Mouse (Mus musculus) right cerebral cortex, postnatal 14 days (tissue): ENCODE data around the gene Lsm4.
A peak's percentile ranks its signal among the peaks of the same experiment; 100 is the strongest.

ENCODE experiments used
- DNase-seq: peaks from one replicate; pipeline ENCODE4 v3.0.0; 2022

Lsm4 gene

DNA sequence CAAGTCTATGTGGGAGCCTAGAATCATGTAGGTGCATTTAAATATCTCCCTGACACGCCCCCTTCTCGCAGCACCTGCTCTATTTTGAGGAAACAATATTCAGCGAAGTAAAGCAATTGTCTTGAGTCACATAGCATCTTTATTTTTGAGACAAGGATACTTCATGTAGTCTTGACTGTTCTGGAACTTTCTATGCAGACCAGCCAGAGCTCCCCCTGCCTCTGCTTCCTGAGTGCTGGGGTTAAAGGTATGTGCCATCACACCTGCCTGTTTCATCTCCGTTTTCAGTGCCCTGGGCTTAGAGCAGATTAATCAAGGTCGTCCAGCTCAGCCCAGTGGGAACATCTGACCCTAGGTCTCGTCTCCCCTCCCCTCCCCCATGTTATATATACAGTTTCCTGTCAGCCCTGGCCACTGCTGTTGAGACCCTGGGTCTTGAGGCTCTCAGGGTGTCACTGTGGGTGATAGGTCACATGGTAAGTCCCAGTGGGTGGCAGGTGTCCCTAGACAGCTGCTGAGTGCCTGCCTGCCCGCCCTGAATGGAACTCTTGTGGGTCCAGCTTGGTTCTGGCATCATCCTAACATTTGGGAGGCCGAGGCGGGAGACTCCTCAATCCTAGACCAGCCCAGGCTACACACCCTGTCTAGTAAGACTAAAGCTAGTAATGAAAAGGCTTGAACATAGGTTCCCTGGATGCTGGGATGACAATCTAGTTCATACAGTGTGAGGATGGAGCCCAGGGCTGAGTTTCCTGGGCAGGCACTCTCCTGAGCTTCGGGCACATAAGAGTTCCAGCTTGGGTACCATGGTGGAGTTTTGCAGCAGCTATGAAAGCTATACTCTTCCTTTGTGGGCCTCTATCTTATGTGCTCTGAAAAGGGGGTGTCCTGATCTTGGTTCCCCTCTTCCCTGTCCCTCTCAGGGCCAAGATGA is 28.3 kb downstream of the Lsm4 start:
- DNase-seq: no peak

DNA sequence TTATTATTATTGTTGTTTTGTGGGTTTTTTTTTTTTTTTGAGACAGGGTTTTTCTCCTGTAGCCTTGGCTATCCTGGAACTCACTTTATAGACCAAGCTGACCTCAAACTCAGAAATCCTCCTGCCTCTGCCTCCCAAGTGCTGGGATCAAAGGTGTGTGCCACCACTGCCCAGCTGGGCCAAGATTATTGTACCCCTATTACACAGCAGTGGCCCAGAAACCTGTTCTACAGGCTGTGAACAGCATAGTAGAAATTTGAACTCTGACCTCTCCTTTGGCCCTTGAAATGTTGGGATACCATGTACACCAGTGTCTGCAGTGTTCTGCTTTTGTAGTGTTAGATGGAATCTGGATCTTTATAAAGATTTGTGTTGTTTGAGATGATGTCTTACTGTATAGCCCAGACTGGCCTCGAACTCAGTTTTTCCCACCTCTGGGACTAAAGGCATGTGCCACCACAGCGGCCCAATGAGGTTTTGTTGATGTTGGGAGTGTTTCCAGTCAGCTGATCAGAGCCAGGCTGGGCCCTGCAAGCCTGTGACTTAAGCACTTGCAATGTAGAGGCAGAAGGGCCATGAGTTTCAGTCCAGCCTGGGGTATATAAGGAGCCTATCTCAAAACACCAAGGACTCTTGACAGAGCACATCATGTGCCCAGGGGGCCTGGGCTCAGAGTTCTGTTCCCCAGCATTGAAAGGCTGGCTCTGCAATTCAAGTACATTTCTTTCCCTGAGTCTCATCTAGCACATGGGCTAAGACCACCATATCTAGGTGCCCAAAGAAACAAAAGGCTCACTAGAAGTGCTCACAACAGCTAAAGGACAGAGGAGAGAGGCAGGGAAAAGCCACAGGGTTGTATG is 29.2 kb downstream of the Lsm4 start:
- no peak for DNase-seq

DNA sequence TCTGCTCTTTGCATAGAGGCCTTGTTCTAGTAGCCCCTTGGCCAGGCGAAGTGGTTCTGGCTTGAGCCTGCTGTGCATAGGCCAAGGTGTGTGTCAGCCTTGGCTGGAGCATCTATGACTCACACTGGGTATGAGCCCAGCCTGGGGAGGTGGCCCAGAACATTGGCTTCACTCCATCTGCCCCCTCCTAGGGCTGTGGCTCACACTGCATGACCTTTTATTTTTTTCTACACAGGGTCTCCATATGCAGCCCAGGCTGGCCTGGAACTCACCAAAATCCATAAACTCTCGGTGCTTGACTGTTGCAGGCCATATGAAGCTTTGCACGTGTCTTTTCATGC is 29.8 kb downstream of the Lsm4 start:
- DNase-seq: no peak

DNA sequence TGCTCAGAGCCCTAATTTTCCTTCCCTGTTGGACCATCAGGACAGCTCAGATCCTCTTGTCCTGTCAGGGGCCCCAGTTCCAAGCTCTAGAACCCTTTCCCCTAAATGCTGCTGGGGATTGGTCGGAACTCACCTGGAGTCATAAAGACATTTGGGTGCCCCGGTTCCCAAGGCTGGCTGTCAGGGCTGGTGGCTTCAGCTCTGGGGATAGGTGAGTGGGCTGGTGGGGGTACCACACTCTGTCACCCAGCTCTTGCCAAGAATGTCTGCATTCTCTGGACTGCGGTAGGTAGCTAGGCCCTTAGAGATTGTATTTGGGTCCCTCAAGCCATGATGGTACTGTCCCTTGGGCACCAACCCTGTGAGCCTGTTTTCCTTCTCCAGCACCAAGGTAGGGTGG is 30.2 kb downstream of the Lsm4 start, which contains the start of gene Iqcn:
Gene Iqcn, plus strand, starts transcription at position 171 of the 400 bp plus-strand sequence.
- no peak for DNase-seq

DNA sequence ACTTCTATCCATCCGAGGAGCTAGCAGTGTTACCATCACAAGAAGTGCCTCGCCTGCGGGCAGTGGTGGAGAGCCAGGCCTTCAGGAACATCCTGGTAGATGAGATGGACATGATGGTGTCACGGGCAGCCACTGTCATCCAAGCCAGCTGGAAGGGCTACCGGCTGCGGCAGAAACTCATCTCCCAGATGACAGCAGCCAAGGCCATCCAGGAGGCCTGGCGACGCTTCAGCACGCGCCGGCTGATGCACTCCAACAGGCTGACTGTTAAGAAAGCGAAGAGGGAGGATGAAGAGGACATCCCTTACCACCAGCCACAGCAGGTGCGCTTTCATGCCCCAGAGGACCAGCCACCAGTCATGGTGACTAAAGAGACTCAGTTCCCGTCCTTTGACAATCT is 35.2 kb downstream of the Lsm4 start:
- no peak for DNase-seq

DNA sequence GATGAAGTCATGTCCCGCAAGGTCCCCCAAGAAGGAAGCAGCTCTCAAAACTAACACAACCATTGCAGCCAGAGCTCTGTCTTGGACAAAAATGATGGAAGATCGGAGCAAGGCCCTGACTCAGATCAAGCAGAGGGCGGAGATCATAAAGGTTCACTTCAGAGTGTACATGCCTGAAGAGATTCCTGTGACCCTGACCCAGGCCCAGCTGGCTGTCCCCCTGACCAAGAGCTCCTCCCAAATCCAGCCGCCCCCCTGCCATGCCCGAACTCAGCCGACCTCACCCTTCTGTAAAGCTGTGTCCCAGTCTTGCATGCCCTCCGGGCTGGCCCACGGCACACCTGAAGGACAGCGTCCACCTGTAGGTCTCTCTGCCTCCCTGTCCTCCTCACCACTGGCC is 36.7 kb downstream of the Lsm4 start:
- no peak for DNase-seq

DNA sequence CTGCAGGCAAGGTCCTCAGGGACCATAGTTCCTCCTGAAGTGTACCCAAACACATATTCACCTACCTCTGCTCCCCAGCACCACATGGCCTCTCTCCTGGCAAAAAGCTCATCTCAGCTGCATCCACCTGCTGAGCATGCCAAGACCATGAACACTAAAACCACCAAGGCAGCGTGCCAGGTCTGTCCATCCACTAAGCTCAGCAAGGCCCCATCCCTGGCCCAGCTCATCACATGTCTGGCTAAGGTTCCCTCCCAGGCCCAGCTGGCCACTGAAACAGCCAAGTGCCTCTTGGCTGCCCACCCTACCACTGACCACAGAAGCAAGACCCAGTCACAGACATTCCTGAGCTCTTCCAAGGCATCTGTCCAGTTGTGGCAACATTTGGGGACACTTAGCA is 37.2 kb downstream of the Lsm4 start:
- no peak for DNase-seq

DNA sequence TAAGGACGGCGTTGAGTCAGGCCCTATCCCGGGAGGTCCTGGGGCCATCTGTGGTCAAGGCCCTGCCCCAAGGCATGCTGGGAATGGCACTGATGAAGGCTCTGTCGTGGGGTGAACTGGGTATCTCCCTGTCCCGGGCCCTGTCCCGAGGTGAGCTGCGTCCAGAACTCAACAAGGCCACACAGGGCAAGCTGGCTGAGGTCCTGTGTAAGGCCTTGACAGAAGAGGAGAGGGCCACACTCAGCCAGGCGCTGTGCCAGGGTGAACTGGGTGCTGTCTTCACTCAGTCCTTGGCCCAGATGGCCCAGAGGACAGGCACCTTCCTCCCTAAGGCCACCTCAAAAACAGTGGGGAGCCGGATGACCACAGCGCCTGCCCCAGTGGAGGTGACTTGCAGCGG is 38.0 kb downstream of the Lsm4 start:
- DNase-seq: peak; percentile 7

DNA sequence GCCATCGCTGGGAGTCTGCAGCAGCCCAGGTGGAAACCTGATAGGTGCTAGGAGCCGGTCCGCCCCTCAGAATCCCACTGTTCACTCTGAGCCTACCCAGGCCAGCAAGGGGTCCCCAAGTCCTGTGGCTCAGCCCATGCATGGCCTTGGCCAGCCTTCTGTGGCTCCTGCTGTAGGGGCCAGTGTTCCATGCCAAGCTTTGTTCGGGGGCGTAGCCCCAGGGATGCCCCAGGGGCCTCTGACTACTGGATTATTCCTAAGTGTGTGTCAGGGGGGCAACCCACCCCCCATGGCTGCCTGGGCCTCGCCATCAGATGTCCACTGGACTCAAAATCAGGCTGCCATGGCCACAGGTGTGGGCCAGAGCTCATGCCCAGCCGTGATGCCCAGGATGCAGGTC is 40.9 kb downstream of the Lsm4 start:
- DNase-seq: no peak

DNA sequence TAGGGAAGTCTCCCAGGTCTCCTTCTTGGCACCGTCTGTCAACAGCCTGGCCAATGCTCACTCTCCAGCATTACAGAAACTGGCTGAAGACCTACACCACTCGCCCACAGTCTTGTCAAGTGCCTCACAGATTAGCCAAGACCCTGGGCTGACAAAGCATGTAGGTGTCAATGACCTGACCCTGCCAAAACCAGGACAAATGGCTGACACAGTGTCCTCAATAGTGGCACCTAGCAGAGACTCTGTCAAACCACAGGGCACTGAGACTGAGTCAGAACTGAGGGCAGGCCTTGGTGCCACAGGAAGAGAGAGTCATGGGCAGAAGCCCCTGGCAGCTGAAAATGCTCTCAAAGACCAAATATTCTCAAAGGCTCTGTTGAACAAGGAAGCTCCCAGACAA is 42.0 kb downstream of the Lsm4 start:
- DNase-seq: no peak

DNA sequence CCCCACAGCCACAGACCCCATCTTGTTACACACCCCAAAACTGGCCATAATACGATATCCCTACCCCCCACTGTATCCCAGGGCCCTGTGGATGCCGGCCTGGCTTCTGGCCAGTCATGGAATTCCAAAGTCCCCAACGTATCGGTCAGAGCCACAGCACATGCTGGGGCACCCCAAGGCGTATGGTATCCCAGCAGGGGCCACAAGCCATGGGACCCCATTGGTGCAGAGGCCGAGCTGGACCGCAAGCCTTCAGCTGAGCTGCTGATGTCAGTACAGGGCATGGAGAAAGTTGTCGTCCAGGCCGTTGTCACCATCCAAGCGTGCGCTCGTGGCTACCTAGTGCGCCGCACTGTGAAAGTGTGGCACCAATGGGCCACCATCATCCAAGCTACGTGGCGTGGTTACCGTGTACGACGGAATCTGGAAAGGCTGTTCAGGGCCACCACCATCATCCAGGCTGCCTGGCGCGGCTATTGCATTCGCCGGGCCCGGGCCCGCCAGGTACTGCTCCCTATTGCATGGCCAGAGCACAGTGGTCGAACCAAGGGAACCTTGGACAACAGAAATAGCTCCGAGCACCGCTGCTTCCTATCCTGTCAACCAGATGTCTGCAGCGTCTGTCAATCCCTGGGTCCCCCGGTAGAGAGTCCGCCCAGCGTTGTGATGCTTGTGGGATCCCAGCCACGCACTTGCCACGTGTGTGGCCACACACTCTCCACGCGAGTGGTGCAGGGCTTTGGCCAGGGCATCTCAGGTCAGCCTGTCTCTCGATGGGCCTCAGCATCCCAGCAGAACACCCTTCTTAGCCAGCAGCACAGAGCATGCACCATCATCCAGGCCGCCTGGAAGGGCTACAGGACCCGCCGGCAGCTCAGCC is 43.7 kb downstream of the Lsm4 start:
- peak; percentile 3 for DNase-seq

DNA sequence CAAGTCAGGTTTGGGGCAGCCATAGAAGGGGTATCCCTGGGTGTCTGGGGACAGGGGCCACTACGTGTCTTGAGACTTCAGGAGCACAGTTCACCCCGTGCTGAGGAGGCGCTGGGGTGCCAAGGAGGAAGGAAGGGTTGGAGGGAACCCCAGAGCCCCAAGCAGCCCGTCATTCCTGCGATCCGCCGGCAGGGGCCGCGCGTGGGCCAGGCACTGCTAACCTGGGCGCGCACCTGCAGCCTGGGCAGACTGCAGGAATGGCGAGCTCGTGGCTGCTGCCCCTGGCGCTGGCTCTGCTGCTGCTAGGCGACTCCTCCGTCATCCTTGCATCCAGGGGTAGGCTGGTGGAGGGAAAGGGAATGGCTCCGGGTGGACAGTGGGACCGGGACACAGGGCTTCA is 45.2 kb downstream of the Lsm4 start, which contains the start of gene Gm3336:
Gene Gm3336, plus strand, starts transcription at position 247 of the 400 bp plus-strand sequence.
- peak; percentile 58 for DNase-seq

DNA sequence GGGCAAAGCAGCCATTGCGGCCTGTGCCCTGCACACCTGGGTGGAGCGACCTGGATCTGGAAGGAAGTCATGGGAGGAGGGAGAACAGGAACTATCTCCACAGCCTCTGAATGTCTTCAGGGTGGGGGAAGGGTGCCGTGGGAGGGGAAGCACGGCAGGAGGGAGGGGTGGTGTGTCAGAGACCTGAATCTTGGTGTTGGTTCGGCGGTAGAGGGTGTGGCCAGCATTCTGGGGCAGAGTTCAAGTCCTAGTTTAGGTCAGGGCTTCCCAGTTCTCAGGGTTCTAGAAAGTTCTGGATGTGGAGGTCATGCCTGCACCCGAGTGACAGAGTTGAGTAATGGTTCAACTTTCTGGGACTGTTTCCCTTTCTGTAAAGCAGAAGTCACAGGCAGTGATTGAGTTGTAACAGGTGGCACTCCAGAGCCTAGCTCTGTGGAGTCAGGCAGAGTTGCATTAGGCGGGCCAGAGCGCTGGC is 46.8 kb downstream of the Lsm4 start:
- peak; percentile 3 for DNase-seq

DNA sequence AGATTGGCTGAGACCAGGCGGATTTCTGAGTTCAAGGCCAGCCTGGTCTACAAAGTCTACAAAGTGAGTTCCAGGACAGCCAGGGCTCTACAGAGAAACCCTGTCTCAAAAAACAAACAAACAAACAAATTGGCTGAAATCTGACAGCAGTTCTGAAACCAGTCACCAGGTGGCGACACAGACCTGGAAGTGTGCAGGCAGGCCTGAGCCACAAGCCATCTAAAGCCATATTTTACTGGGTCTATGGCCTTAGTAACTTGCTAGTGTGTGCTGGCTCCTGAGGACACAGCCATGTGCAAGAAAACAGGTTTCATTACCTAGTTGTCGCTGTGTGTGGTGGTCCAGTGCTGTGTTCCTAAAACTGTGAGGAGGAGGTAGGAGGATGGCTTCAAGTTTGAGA is 47.7 kb downstream of the Lsm4 start:
- DNase-seq: peak; percentile 72

DNA sequence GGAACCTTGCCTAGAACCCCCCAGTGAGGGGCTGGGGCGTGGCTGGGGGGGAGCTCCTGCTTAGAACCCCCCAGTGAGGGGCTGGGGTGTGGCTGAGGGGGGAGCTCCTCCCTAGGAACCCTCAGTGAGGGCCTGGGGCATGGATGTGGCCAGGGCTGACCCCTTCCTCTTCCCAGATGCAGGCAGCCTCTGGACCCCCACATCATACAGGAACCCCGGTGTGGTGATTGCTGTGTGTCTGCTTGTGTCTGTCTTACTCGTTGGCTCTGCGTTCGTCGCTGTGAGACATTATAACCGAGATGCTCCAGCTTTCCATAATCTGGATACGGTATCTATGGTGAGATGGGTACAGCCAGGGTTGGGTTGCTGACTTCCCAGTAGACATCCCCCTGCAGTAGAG is 48.6 kb downstream of the Lsm4 start:
- peak; percentile 2 for DNase-seq

DNA sequence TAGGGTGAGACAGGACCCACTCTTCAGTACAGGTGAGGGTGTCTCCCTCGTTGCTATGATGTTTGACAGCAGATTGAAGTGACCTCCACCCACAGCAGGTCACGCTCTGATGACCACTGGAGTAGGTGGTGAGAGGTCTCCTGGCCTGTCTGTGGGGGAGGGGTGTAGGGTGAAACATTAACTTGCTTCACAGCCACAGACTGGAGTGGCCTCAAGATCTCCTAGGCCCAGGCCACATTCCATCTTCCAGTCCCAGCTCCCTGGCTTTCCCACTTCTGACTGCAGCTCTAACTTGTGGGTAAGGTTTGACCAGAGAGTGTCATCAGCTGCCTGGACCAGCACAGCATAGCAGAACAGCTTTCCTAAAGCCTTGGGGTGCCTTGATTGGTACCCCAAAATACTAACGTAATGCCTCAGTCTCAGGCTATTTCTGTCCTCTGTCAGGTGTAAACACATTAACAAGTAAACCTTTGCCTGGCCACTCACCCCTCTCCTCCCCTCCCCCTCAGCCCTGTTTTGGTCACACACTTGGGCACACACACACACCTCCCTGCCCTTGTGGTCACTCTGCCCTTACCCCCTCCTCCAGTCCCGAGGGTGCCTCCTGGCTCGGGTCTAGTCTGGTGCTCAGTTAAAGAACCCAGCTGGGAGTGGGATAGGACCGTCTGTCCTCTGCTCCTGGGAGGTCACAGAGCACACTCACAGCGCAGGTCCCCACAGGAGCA is 50.6 kb downstream of the Lsm4 start, which contains the start of gene Pde4c:
Gene Pde4c, plus strand, starts transcription at position 235 of the 725 bp plus-strand sequence.
- DNase-seq: peak; percentile 3

DNA sequence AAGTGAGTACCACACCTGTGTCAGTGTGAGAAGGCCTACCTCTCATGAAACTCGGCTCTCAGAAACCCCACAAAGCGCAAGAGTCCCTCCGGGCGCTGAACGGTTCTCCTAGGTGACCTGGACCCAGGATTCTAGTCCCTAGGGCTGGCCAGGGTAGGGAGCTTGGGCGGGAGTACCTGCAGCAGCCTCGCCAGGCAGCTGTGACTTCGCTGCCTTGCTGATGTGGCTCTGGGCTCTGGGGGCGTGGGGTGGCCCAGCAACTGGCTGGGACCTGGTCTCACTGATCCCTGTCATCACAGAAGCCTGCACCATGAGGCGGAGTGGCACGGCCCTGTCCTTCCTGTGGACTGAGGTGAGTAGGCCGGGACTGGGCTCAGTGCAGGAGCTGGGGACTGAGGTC is 51.2 kb downstream of the Lsm4 start:
- peak; percentile 1 for DNase-seq

DNA sequence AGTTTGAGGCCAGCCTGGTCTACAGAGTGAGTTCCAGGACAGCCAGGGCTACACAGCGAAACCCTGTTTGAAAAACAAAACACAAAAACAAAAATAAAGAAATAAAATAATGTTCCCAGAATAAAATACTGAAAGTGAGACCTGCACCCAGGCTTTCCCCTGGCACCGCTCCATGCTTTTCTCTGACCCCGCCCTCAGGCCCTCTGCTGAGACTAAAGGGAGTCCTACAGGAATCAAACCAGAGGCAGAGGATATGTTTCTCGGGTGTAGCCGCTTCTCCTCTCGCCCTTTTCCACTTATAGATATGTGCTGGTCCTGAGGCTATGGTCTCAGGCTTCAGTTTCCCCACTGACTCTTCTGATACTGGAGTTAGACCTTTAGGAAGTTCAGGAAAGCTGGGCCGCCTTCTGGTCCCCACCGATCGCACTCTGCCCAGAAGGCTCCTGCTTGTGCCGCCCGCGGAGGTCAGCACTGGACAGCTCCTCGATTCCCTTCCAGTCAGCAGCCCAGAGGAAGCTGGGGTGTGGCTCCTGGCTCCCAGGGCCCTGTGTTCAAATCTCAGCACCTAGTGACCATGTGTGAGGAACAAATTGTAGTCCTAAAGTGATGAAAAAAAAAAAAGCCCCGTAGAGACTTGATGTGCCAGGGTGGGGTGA is 52.9 kb downstream of the Lsm4 start:
- DNase-seq: peak; percentile 4

DNA sequence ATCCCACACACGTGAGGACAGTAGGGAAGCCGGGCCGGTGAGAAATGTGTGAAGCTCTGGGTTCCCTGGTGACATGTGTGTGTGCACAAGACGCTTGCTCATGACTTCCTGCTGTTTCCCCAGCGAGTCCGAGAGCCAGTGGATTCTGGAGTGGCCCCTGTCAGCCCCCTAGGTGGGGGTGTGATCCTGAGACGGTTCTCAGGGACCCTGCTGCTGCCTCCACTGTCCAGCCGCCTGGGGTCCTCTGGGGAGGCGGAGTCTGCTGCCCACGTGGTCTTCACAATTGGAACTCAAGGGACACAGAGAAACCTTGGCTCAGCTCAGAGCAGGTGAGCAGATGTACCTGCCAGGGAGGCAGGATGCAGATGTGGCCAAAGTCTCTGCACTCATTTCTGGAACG is 53.7 kb downstream of the Lsm4 start:
- DNase-seq: peak; percentile 1
